Mouse (Mus musculus) kidney, postnatal 36 days (tissue): Measurements from ENCODE around the gene Dhrs7.

Source experiments
- DNase-seq, 2 experiments: peaks; one replicate each; pipeline ENCODE4 v3.0.0; 2021 to 2022; ENCODE audit warnings: mixed read lengths in 2 of 2

Dhrs7 gene

DNA sequence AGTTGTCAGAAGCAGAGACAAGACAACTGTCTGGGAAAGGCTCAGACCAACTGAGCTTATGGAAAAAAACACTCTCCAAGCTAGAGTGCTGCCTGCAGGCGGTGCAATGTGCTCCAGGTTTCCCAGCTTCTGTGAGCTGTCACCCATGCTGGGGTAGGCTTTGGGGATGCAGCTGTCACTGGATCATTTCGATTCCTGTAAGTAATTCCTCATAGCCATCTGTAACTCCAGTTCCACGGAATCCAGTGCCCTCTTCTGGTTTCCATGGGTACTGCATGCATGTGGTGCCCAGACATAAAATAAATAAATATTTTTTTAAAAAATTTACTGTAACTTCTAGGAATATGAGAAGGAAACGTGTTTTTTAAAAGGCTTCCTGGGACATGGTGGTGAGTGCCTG is 10.0 kb downstream of the Dhrs7 start:
- peak; percentile 44 to 81 for DNase-seq

DNA sequence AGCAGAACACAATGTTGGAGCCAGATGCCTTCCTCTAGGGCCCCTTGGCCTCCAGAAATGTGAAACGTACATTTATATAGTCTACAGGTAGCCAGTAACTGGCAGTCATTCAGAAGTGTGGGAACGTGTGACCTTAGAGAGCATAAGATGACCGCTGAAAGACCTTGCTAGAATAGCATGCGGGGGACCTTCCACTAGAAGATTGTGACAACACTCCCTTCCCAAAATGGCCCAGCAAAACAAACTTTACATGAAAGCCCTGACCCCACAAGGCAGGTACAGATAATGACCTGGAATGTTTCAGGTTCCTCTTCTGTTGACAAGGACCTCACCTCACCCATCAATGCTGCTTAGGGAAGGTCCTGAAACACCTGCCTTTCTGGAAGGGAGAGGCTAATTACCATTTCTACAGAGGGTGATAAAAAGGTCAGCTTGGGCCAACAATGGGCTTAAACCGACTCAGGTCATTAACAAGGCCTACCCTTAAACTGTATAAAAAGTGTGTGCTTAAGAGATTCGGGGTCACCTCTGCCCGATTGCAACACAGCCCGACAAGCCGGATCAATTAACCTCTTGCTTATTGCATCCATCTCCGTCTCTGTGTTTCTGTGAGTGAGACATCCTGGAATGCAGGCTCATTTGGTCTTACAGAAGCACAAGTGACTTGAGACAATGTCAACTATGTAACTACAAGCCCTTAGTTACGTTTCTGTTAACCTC is 14.9 kb downstream of the Dhrs7 start, which contains the start of gene Gm4756:
Gene Gm4756, minus strand, starts transcription at position 51 of the 720 bp plus-strand sequence.
- DNase-seq, result no peak

DNA sequence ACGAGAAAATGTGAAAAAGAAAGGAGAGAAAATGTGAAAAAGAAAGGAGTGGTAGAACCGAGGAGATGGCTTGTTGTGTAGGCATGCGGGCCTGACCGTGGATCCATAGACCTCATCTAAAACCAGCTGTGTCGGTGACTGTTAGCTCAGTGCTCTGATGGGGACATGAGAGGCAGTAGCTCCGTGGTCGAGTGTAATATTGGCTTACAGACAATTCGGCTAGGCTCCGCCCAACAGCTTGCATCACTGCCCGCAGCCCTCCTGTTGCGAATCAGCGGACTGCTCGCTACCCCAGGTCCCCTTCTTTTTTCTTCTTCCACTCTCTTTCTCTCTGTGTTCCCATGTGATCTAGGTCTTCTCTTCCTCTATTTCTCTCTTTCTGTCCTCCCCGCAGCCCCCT is 15.8 kb downstream of the Dhrs7 start:
- DNase-seq, result no peak

DNA sequence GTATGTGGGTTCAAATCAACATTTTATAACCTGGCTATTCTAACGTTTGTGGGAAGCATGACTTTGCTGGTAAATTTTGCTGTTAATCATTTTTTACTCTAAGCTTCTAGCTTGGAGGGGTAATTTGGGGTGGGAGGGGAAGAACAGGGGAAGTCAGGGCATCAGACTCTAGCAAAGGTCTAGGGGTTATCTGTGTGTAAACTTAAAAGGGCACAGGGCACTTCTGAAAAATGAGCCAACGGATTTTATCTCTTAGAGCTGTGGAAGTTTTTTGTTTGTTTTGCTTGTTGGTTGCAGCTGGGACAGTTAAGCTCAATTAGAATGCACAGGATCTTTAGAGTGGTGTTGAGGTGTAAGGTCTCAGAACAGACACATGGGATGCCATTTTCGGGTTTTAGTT is 26.7 kb downstream of the Dhrs7 start:
- DNase-seq, result no peak

DNA sequence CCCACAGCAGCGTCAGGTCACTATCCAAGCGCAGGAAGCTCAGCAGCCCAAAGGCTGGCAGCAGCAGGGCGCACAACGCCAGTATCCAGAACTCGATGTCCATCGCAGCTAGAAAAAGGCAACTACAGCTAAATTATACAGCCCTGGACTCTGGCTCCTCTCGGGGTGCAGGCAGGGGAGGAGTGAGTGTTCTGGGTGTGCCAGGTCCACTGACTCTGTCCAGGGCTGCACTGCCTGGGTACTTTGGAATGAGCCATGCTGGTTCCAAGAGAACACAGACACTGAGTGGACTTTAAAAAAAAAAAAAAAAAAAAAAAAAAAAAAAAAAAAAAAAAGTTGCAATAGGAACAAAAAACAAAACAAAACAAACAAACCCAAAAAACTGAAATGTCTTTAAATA is 36.0 kb downstream of the Dhrs7 start:
- peak in 1 of 2 experiments; percentile 19 for DNase-seq

DNA sequence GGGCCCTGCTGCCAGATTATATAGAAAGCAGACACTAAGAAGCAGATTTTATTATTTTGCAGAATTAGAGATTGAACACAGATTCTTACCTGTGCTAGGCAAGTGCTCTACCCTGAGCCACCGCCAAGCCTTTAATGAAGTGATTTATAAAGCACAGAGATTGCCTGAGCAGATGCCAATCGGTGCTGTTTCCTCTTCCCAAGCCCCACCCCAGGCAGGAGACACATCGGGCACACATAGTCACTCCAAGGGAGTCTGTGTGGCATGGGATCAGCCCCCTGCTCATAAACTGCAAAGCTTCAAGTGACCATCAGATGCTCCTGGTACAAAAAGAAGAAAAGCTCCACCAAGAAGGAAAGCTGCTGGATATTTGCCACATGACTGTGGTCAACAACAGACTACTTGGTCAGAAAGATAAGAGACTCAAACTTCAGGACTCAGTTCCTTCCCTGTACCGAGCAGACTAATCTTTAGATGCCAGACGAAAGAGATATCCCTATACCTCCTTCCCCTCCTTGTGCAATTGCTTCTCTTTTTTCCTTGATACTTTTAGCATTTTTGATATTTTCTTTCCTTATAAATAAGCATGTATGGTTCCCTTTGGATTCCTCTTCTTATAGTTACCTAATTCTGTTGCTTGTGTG is 41.7 kb downstream of the Dhrs7 start:
- DNase-seq, result no peak

DNA sequence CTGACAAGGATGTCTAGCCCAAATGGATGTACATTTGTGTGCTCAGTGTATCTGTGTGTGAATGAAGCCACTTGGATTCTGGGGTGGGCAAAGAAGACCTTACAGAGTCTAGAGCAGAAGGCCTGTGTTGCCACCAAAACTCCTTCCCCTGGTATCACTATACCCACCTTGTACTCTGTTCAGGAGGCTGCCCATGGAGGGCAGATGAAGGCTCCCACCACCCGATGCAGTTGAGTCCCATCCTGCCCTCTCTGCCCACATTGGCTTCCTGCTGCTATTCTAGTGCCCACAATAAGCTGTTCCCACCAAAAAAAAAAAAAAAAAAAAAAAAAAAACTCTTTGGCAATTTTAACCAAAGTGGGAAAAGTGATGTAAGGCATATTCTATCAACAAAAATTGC is 43.3 kb downstream of the Dhrs7 start:
- no peak for DNase-seq

GRCm38 (mm10) chr12:72620856-72621255 is 43.9 kb downstream of the Dhrs7 start:
- peak in 1 of 2 experiments; percentile 1 for DNase-seq

- DNase-seq, result no peak
Measured at GRCm38 (mm10) chr12:72612053-72612452, 52.7 kb downstream of the Dhrs7 start.
